Mouse (Mus musculus): ENCODE measurements around the gene Ctf1. TPM values are rescaled to one million over a fixed set of nuclear protein-coding genes. Genes with fewer than 3 reads are reported as not detected.

Gene Ctf1
- polyA plus RNA-seq, 1 experiment from 2014 or later, result 15.9 TPM

GRCm38 (mm10) chr7:127703561-127704178, 8.9 kb upstream of the Ctf1 start:
- Histone ChIP-seq H3K27me3 (ENCODE audit: insufficient read depth, low read length) (no peaks in the 10 kb centered on the region), H3K4me2 (ENCODE audit: low read length) (no peak overlapping the region), H3K27ac (peak overlapping the region; percentile 68), H3K9me3 (replicated peaks; ENCODE audit: low read length) (no peaks in the 10 kb centered on the region), H3K9ac (ENCODE audit: low read depth, low read length) (0 out of 2 replicates have a peak overlapping the region, but pooled peaks have one; percentile 2), H3K4me3 (replicated peaks; ENCODE audit: low read depth, low read length) (no peak overlapping the region), H3K36me3 (ENCODE audit: insufficient read depth, low read length) (peaks cover 23% of the 10 kb centered on the region), H3K4me1 (replicated peaks; ENCODE audit: insufficient read depth, low read length) (peaks cover 9% of the 10 kb centered on the region; the same call in 1 of the 2 replicates)
- 80% methylated on average over 8 of the region's 8 CpGs for WGBS
- DNase-seq (ENCODE audit: low spot score) (no peak), ATAC-seq (replicated peaks; ENCODE audit: low FRiP score, low read depth) (no peak)
- TF ChIP-seq CTCF (IDR thresholded peaks at IDR 0.05; ENCODE audit: low read depth), result no peak

- Histone ChIP-seq H3K27ac (peak overlapping the region; percentile 68), H3K4me2 (ENCODE audit: low read length) (no peak overlapping the region), H3K4me3 (replicated peaks; ENCODE audit: low read depth, low read length) (no peak overlapping the region), H3K9ac (ENCODE audit: low read depth, low read length) (no peak overlapping the region), H3K27me3 (ENCODE audit: insufficient read depth, low read length) (no peaks in the 10 kb centered on the region), H3K36me3 (ENCODE audit: insufficient read depth, low read length) (peaks cover 23% of the 10 kb centered on the region), H3K4me1 (replicated peaks; ENCODE audit: insufficient read depth, low read length) (peaks cover 9% of the 10 kb centered on the region; the same call in 1 of the 2 replicates), H3K9me3 (replicated peaks; ENCODE audit: low read length) (no peaks in the 10 kb centered on the region)
- WGBS, result 81% methylated on average over 6 of the region's 6 CpGs
- no peak for ATAC-seq (replicated peaks; ENCODE audit: low FRiP score, low read depth)
- TF ChIP-seq CTCF (IDR thresholded peaks at IDR 0.05; ENCODE audit: low read depth), result no peak
- no peak for DNase-seq (ENCODE audit: low spot score)
Measured at GRCm38 (mm10) chr7:127704598-127704997, 7.9 kb upstream of the Ctf1 start.

GRCm38 (mm10) chr7:127705706-127706105, 6.8 kb upstream of the Ctf1 start:
- Histone ChIP-seq H3K27me3 (ENCODE audit: insufficient read depth, low read length) (no peaks in the 10 kb centered on the region), H3K36me3 (ENCODE audit: insufficient read depth, low read length) (peaks cover 23% of the 10 kb centered on the region), H3K4me2 (ENCODE audit: low read length) (no peak overlapping the region), H3K9me3 (replicated peaks; ENCODE audit: low read length) (no peaks in the 10 kb centered on the region), H3K4me1 (replicated peaks; ENCODE audit: insufficient read depth, low read length) (peaks cover 9% of the 10 kb centered on the region; the same call in 1 of the 2 replicates), H3K27ac (no peak overlapping the region), H3K9ac (ENCODE audit: low read depth, low read length) (peak overlapping the region; percentile 27; the same call in 1 of the 2 replicates), H3K4me3 (replicated peaks; ENCODE audit: low read depth, low read length) (no peak overlapping the region)
- TF ChIP-seq CTCF (IDR thresholded peaks at IDR 0.05; ENCODE audit: low read depth), result no peak
- DNase-seq (ENCODE audit: low spot score) (no peak), ATAC-seq (replicated peaks; ENCODE audit: low FRiP score, low read depth) (no peak)
- WGBS, result 78% methylated on average over 4 of the region's 4 CpGs

- TF ChIP-seq CTCF (IDR thresholded peaks at IDR 0.05; ENCODE audit: low read depth), result no peak
- ATAC-seq (replicated peaks; ENCODE audit: low FRiP score, low read depth), result no peak; the same call in 1 of the 2 replicates
- H3K4me2 ChIP-seq (ENCODE audit: low read length), result peak overlapping the region; percentile 64
- H3K36me3 ChIP-seq (ENCODE audit: insufficient read depth, low read length), result peaks cover 23% of the 10 kb centered on the region
- H3K4me1 ChIP-seq (replicated peaks; ENCODE audit: insufficient read depth, low read length), result peaks cover 16% of the 10 kb centered on the region
- H3K27me3 ChIP-seq (ENCODE audit: insufficient read depth, low read length), result no peaks in the 10 kb centered on the region
- H3K9ac ChIP-seq (ENCODE audit: low read depth, low read length), result peak overlapping the region; percentile 85
- no peak for DNase-seq (ENCODE audit: low spot score)
- 30% methylated on average over 22 of the region's 22 CpGs for WGBS
- H3K27ac ChIP-seq, result peak overlapping the region; percentile 98
- no peaks in the 10 kb centered on the region for H3K9me3 ChIP-seq (replicated peaks; ENCODE audit: low read length)
- peak overlapping the region; percentile 84 for H3K4me3 ChIP-seq (replicated peaks; ENCODE audit: low read depth, low read length)
Measured at GRCm38 (mm10) chr7:127707045-127707956, 5.2 kb upstream of the Ctf1 start.

- peaks cover 16% of the 10 kb centered on the region for H3K4me1 ChIP-seq (replicated peaks; ENCODE audit: insufficient read depth, low read length)
- peak overlapping the region; percentile 98 for H3K27ac ChIP-seq
- H3K4me2 ChIP-seq (ENCODE audit: low read length), result peak overlapping the region; percentile 64
- TF ChIP-seq CTCF (IDR thresholded peaks at IDR 0.05; ENCODE audit: low read depth), result no peak
- peak overlapping the region; percentile 85 for H3K9ac ChIP-seq (ENCODE audit: low read depth, low read length)
- WGBS, result 3% methylated on average over 5 of the region's 5 CpGs
- DNase-seq (ENCODE audit: low spot score) (no peak), ATAC-seq (replicated peaks; ENCODE audit: low FRiP score, low read depth) (no peak)
- no peaks in the 10 kb centered on the region for H3K9me3 ChIP-seq (replicated peaks; ENCODE audit: low read length)
- no peaks in the 10 kb centered on the region for H3K27me3 ChIP-seq (ENCODE audit: insufficient read depth, low read length)
- H3K36me3 ChIP-seq (ENCODE audit: insufficient read depth, low read length), result peaks cover 20% of the 10 kb centered on the region
- H3K4me3 ChIP-seq (replicated peaks; ENCODE audit: low read depth, low read length), result peak overlapping the region; percentile 84
Measured at GRCm38 (mm10) chr7:127707957-127708206, 4.7 kb upstream of the Ctf1 start.

- peak; percentile 99 for DNase-seq (ENCODE audit: low spot score)
- whole genome bisulfite sequencing, result under 1% methylated on average over 85 of the region's 90 CpGs
- ATAC-seq (replicated peaks; ENCODE audit: low FRiP score, low read depth), result peak; percentile 83
- H3K4me1 ChIP-seq (replicated peaks; ENCODE audit: insufficient read depth, low read length), result peaks cover 16% of the 10 kb centered on the region
- TF ChIP-seq CTCF (IDR thresholded peaks at IDR 0.05; ENCODE audit: low read depth), result peak; percentile 67
- H3K27me3 ChIP-seq (ENCODE audit: insufficient read depth, low read length), result no peaks in the 10 kb centered on the region
- H3K4me3 ChIP-seq (replicated peaks; ENCODE audit: low read depth, low read length), result peak within 1 kb of the TSS; percentile 84
- peak within 1 kb of the TSS; percentile 64 for H3K4me2 ChIP-seq (ENCODE audit: low read length)
- peaks cover 18% of the 10 kb centered on the region for H3K36me3 ChIP-seq (ENCODE audit: insufficient read depth, low read length)
- H3K9me3 ChIP-seq (replicated peaks; ENCODE audit: low read length), result no peaks in the 10 kb centered on the region
- H3K9ac ChIP-seq (ENCODE audit: low read depth, low read length), result peak within 1 kb of the TSS; percentile 85
- peak within 1 kb of the TSS; percentile 98 for H3K27ac ChIP-seq
Measured at GRCm38 (mm10) chr7:127708207-127709078, 4.1 kb upstream of the Ctf1 start, which contains the start of gene Bcl7c. Bcl7c (minus strand) TSS chr7:127708933.
